Mouse (Mus musculus) cerebellum, adult 2 months (tissue): ENCODE results near the gene Astn1. TPM values are rescaled to one million over a fixed set of nuclear protein-coding genes. Genes with fewer than 3 reads are reported as not detected.

Experiments used
- DNase-seq, 2 experiments: peaks; one replicate each; pipeline ENCODE4 v3.0.0; 2021
- H3K27ac ChIP-seq: fragments of 200-500 bp; 2 replicates; pipeline ENCODE4 v1.5.1; 2012; ENCODE audit warnings: low read length, control low read depth, inconsistent platforms; ENCODE audit not compliant: insufficient read depth
- H3K27me3 ChIP-seq: fragments of 200-500 bp; 2 replicates; pipeline ENCODE4 v1.6.1; 2012; ENCODE audit warnings: inconsistent platforms, mild to moderate bottlenecking, low read length, moderate library complexity; ENCODE audit not compliant: control insufficient read depth, insufficient read depth
- H3K4me1 ChIP-seq: fragments of 200-500 bp; 2 replicates; pipeline ENCODE4 v1.6.1; 2011; ENCODE audit warnings: low read length; ENCODE audit not compliant: control insufficient read depth, insufficient read depth
- H3K4me3 ChIP-seq: fragments of 200-500 bp; replicated peaks from 2 replicates; pipeline ENCODE3; 2011; ENCODE audit warnings: mild to moderate bottlenecking, low read depth, low read length, control low read depth; ENCODE audit not compliant: insufficient read depth
- CTCF ChIP-seq: fragments of 200-500 bp; IDR thresholded peaks from 2 replicates; pipeline ENCODE4 v1.5.1; 2011; ENCODE audit warnings: low read depth, mild to moderate bottlenecking, control low read depth, low read length, moderate library complexity, borderline replicate concordance; ENCODE audit not compliant: insufficient read depth
- POLR2A ChIP-seq: fragments of 200-500 bp; IDR thresholded peaks from 2 replicates; pipeline ENCODE4 v1.6.1; 2011; ENCODE audit warnings: low read length, control low read depth, borderline replicate concordance; ENCODE audit not compliant: insufficient read depth
- WGBS: fragments of 180-500 bp; shearing (Covaris S2); methylation state at CpG from one replicate; pipeline ENCODE4 v1.1.7; 2018; 5-methylcytosine and 5-hydroxymethylcytosine counted together
- polyA plus RNA-seq: library from polyadenylated mRNA; depleted of rRNA; stranded (reverse); fragments of >200 nt; gene quantifications from 2 replicates; pipeline ENCODE4 v1.2.3, GENCODE M21; 2012

Gene Astn1
- polyA plus RNA-seq, 1 experiment = 32.2 TPM

GRCm38 (mm10) chr1:158480285-158480684 is 118.2 kb downstream of the Astn1 start:
- TF ChIP-seq POLR2A (no peak), CTCF (no peak)
- no peak overlapping the region for H3K4me3 ChIP-seq
- no peak overlapping the region for H3K27ac ChIP-seq
- 46% methylated on average over 6 of the region's 6 CpGs for WGBS
- no peak for DNase-seq
- no peaks in the 10 kb centered on the region for H3K27me3 ChIP-seq
- H3K4me1 ChIP-seq = no peaks in the 10 kb centered on the region; the same call in 1 of the 2 replicates

DNA sequence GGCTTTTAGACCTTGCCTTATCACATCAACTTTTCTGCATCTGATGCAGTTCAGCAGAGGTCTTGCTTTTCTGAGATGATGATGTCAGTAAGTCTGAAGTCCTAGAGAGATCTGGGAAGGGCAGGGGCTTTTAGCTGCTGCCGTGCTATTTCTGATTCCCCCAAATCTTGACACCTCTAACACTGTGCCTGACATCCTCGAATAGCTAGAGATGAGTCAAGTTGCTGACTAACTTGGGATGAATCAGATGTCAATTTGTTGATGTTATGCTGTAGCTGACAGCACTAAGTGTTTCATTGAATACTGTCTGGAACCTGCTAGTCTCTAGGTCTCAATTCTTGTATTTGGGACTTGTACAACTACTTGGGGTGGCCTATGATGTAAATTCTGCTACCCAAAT is 121.7 kb downstream of the Astn1 start:
- Histone ChIP-seq H3K4me1 (no peaks in the 10 kb centered on the region; the same call in 1 of the 2 replicates), H3K27me3 (no peaks in the 10 kb centered on the region), H3K4me3 (no peak overlapping the region), H3K27ac (no peak overlapping the region)
- 90% methylated on average over 2 of the region's 2 CpGs for WGBS
- DNase-seq = no peak
- no peak for TF ChIP-seq POLR2A
- no peak for TF ChIP-seq CTCF

DNA sequence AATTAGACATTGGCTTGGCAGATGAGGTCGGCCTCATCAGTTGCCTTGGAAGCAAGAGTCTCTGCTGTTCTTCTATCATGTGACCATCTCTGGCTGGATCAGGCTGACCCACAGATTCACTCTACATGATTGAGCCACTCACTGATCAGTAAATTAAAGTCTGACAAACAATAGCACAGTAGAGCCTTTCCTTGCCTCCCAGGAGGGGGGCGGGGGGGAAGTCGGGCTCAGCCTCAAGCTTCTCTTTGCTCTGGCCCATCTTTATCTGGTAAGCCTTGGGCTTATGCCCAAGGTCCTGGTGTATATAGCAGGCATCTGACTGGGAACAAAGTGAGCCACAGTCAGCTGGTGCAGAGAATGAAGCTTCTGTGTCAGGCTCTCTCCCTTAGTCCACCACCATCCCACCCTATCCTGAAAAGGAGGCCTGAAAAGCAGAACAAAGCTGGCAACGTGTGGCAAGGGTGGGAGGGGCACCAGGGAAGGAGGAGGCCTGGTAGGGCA is 127.5 kb downstream of the Astn1 start:
- peak in 1 of 2 experiments; percentile 21 for DNase-seq
- Histone ChIP-seq H3K27ac (no peak overlapping the region), H3K4me3 (no peak overlapping the region), H3K4me1 (peaks cover 9% of the 10 kb centered on the region), H3K27me3 (no peaks in the 10 kb centered on the region)
- 66% methylated on average over 4 of the region's 4 CpGs for WGBS
- TF ChIP-seq CTCF = no peak
- TF ChIP-seq POLR2A = no peak

DNA sequence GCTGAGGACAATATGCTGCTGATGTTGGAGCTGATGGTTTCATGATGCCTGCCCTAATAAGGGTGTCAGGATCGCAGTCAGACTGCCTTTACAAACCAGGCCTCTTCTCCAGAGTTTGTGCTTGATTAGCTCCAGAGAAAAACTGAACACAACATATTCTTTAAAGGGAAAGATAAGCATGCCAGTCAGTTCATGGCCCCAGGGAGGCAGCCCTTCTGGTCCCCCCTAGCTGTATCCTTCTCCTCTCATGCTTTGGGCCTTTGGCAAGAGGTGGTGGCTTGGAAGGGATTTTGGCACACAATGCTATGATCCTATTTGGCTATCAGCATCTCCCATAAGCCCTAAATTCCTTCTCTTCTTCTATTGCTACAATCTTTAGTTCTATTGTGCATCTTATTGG is 128.1 kb downstream of the Astn1 start:
- Histone ChIP-seq H3K27me3 (no peaks in the 10 kb centered on the region), H3K4me1 (peaks cover 9% of the 10 kb centered on the region), H3K27ac (no peak overlapping the region), H3K4me3 (no peak overlapping the region)
- peak in 1 of 2 experiments; percentile 45 for DNase-seq
- 84% methylated on average over 1 of the region's 1 CpGs for WGBS
- TF ChIP-seq POLR2A (no peak), CTCF (no peak)

DNA sequence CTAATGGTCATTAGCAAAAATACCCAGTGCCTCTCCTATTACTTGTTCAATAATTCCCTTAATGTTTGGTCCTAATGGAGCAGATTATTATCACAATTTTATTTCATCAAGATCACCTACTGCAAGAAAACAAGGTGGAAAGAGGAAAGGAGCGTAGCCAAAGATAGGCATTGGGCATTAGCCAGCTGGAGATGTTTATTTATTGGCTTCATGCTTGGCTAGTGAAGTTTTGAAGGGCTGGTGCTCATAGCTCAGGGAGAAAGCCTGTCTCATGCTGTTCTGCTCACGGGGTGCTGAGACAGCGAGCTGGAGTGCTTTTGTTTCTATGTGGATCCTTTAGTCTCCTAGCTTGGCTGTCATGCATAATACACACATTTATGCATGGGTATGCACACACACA is 131.2 kb downstream of the Astn1 start:
- Histone ChIP-seq H3K27ac (no peak overlapping the region), H3K4me3 (no peak overlapping the region), H3K27me3 (no peaks in the 10 kb centered on the region), H3K4me1 (peaks cover 9% of the 10 kb centered on the region)
- WGBS = 14% methylated on average over 3 of the region's 3 CpGs
- TF ChIP-seq CTCF (no peak), POLR2A (no peak)
- DNase-seq = peak; percentile 23 to 65

GRCm38 (mm10) chr1:158500140-158500539 is 138.1 kb downstream of the Astn1 start:
- H3K27me3 ChIP-seq = no peaks in the 10 kb centered on the region
- DNase-seq = no peak
- TF ChIP-seq CTCF = no peak
- no peak for TF ChIP-seq POLR2A
- no peak overlapping the region for H3K27ac ChIP-seq
- WGBS = 80% methylated on average over 4 of the region's 4 CpGs
- H3K4me1 ChIP-seq = no peaks in the 10 kb centered on the region
- no peak overlapping the region for H3K4me3 ChIP-seq

- 73% methylated on average over 4 of the region's 4 CpGs for WGBS
- no peak for DNase-seq
- no peak for TF ChIP-seq POLR2A
- TF ChIP-seq CTCF = no peak
- H3K27ac ChIP-seq = no peak overlapping the region
- no peaks in the 10 kb centered on the region; the same call in 1 of the 2 replicates for H3K4me1 ChIP-seq
- no peaks in the 10 kb centered on the region for H3K27me3 ChIP-seq
- no peak overlapping the region for H3K4me3 ChIP-seq
Measured at GRCm38 (mm10) chr1:158501019-158501418, 138.9 kb downstream of the Astn1 start.

GRCm38 (mm10) chr1:158507610-158508009 is 145.5 kb downstream of the Astn1 start:
- 76% methylated on average over 3 of the region's 3 CpGs for WGBS
- H3K27ac ChIP-seq = no peak overlapping the region
- DNase-seq = no peak
- H3K4me1 ChIP-seq = peaks cover 14% of the 10 kb centered on the region
- TF ChIP-seq CTCF (no peak), POLR2A (no peak)
- no peaks in the 10 kb centered on the region for H3K27me3 ChIP-seq
- H3K4me3 ChIP-seq = no peak overlapping the region
